Mouse (Mus musculus) E14TG2a.4 (cell line): ENCODE results near the gene Gm20388.

ENCODE experiments used
- CTCF ChIP-seq: conservative IDR thresholded peaks from 2 replicates; pipeline ENCODE4 v1.5.1; 2014; ENCODE audit warnings: low read length
- POU5F1 ChIP-seq: IDR thresholded peaks from 2 replicates; pipeline ENCODE4 v1.6.1; 2014; ENCODE audit warnings: low read length, borderline replicate concordance

DNA sequence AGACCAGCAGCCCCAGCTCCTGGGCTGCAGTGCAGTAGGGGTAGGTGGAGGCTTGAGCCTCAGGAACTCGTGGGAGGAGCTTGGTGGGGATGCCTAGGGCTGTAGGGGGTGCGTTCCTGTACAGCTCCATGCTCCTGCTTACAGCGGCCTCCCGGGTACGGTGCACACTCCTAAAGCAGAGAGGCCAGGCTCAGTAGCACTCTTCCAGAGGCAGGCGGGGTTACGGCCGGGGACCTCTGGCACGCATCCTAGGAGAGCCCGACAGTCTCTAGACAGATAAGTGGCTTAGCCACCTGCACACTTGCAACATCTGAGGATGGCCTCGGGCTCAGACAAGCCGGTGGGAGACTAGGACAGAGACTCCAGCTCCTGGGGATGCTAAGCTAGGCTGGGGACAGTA lies 3334.9 kb downstream of the Gm20388 start:
- TF ChIP-seq CTCF (no peak), POU5F1 (no peak)
